Mouse (Mus musculus) hindbrain, embryonic 12.5 days (tissue): ENCODE measurements around the gene Fam120a. TPM values are rescaled to one million over a fixed set of nuclear protein-coding genes. Genes with fewer than 3 reads are reported as not detected.
A peak's percentile ranks its signal among the peaks of the same experiment; 100 is the strongest.

ENCODE experiments used
- ATAC-seq: fragments of 200-750 bp; cut with Nextera tagmentation; 2 replicates; pipeline ENCODE4 v1.8.0; 2017; ENCODE audit warnings: moderate TSS enrichment; ENCODE audit not compliant: low FRiP score
- H3K27ac ChIP-seq: fragments of 300-500 bp; sonication (generic); 2 replicates; pipeline ENCODE4 v1.5.1; 2016; ENCODE audit warnings: mild to moderate bottlenecking
- H3K27me3 ChIP-seq: fragments of 300-500 bp; sonication (generic); 2 replicates; pipeline ENCODE4 v1.6.1; 2016; ENCODE audit warnings: mild to moderate bottlenecking
- H3K36me3 ChIP-seq: fragments of 300-500 bp; sonication (generic); 2 replicates; pipeline ENCODE4 v1.6.1; 2016; ENCODE audit warnings: mild to moderate bottlenecking
- H3K4me1 ChIP-seq: fragments of 300-500 bp; sonication (generic); 2 replicates; pipeline ENCODE4 v1.6.1; 2016
- H3K4me2 ChIP-seq: fragments of 300-500 bp; sonication (generic); replicated peaks from 2 replicates; pipeline ENCODE4 v1.6.1; 2016; ENCODE audit warnings: mild to moderate bottlenecking
- H3K4me3 ChIP-seq: fragments of 300-500 bp; sonication (generic); 2 replicates; pipeline ENCODE4 v1.5.1; 2016; ENCODE audit warnings: mild to moderate bottlenecking
- H3K9ac ChIP-seq: fragments of 300-500 bp; sonication (generic); 2 replicates; pipeline ENCODE4 v1.6.1; 2016; ENCODE audit warnings: mild to moderate bottlenecking, moderate library complexity
- H3K9me3 ChIP-seq: fragments of 300-500 bp; sonication (generic); replicated peaks from 2 replicates; pipeline ENCODE4 v1.6.1; 2016; ENCODE audit warnings: mild to moderate bottlenecking
- WGBS: fragments of 180-500 bp; shearing (Covaris S2); methylation state at CpG from one replicate; pipeline ENCODE4 v1.1.7; 2016; 5-methylcytosine and 5-hydroxymethylcytosine counted together
- polyA plus RNA-seq: library from polyadenylated mRNA; unstranded; fragments of >200 nt; fragmentation: Nextera tagmentation; extraction: Ambion mirVana; gene quantifications from 2 replicates; pipeline ENCODE4 v1.2.1, GENCODE M21; 2016

The Fam120a gene
- polyA plus RNA-seq, 1 experiment from 2014 or later: 17.0 TPM

GRCm38 (mm10) chr13:48964850-48965249 lies 3.0 kb downstream of the Fam120a start:
- Histone ChIP-seq H3K4me2 (peak overlapping the region; percentile 98), H3K9ac (peak overlapping the region; percentile 24), H3K27ac (no peak overlapping the region), H3K4me1 (peaks cover 37% of the 10 kb centered on the region), H3K9me3 (no peaks in the 10 kb centered on the region), H3K27me3 (no peaks in the 10 kb centered on the region), H3K4me3 (peak overlapping the region; percentile 90; the same call in 1 of the 2 replicates), H3K36me3 (no peaks in the 10 kb centered on the region)
- WGBS: 80% methylated on average over 4 of the region's 4 CpGs
- ATAC-seq: no peak

DNA sequence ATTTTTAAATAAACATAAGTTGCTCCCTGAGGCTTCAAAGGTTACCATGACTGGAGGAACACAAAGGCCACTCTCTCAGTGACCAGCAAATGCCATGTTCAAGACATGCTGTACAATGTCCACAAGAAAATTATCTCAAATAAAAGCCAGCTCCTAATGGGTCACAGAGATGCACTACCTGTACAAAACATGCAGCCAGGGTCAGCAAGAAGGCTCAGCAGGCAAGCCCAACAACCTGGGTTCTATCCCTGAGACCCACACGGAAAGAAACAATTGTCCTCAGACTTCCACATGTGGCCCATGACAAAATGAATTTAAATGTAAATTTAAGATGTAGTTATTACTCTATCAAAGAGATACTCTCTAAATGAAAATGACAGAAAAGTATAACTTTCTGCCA lies 4.7 kb downstream of the Fam120a start:
- Histone ChIP-seq H3K9ac (no peak overlapping the region), H3K27ac (no peak overlapping the region), H3K27me3 (no peaks in the 10 kb centered on the region), H3K36me3 (no peaks in the 10 kb centered on the region), H3K4me3 (no peak overlapping the region), H3K9me3 (no peaks in the 10 kb centered on the region), H3K4me1 (peaks cover 35% of the 10 kb centered on the region), H3K4me2 (no peak overlapping the region)
- ATAC-seq: no peak
- 78% methylated on average over 1 of the region's 1 CpGs for WGBS

GRCm38 (mm10) chr13:48962519-48962918 lies 5.3 kb downstream of the Fam120a start:
- no peak overlapping the region for H3K4me2 ChIP-seq
- no peak overlapping the region for H3K9ac ChIP-seq
- peaks cover 35% of the 10 kb centered on the region for H3K4me1 ChIP-seq
- H3K9me3 ChIP-seq: no peaks in the 10 kb centered on the region
- no peak for ATAC-seq
- H3K27ac ChIP-seq: no peak overlapping the region
- H3K27me3 ChIP-seq: no peaks in the 10 kb centered on the region
- H3K4me3 ChIP-seq: no peak overlapping the region
- 75% methylated on average over 3 of the region's 3 CpGs for WGBS
- no peaks in the 10 kb centered on the region for H3K36me3 ChIP-seq

GRCm38 (mm10) chr13:48958608-48959007 lies 9.2 kb downstream of the Fam120a start:
- H3K4me1 ChIP-seq: peaks cover 12% of the 10 kb centered on the region; the same call in 1 of the 2 replicates
- no peak overlapping the region for H3K9ac ChIP-seq
- H3K27me3 ChIP-seq: no peaks in the 10 kb centered on the region
- H3K27ac ChIP-seq: no peak overlapping the region
- no peak for ATAC-seq
- no peaks in the 10 kb centered on the region for H3K9me3 ChIP-seq
- no peak overlapping the region for H3K4me2 ChIP-seq
- 77% methylated on average over 4 of the region's 4 CpGs for WGBS
- no peak overlapping the region for H3K4me3 ChIP-seq
- H3K36me3 ChIP-seq: no peaks in the 10 kb centered on the region

DNA sequence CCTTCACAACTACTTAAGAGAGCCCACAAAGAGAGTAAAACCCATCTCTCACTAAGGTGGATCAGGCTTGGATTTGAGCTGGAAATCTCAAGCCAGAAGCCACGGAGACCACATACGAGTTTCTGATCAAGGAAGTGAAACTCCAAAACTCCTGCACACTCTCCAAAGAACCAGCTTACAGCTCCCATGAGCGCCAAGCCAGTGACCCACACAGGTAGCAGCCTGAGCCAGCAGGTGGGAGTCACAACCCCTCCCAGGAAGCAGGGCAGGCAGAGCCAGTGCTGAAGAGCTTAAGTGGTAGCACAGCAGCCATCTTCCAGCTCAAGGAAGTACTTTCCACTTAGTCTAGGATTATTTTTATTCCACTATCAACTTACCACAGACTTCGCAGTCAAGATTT lies 13.0 kb downstream of the Fam120a start:
- no peak overlapping the region for H3K4me3 ChIP-seq
- no peaks in the 10 kb centered on the region for H3K9me3 ChIP-seq
- H3K9ac ChIP-seq: no peak overlapping the region
- no peak overlapping the region for H3K27ac ChIP-seq
- no peaks in the 10 kb centered on the region for H3K36me3 ChIP-seq
- no peak for ATAC-seq
- H3K4me1 ChIP-seq: 0 out of 2 replicates have a peak, but pooled peaks cover 9% of the 10 kb centered on the region
- no peak overlapping the region for H3K4me2 ChIP-seq
- no peaks in the 10 kb centered on the region for H3K27me3 ChIP-seq
- WGBS: 93% methylated on average over 4 of the region's 4 CpGs

- no peak overlapping the region for H3K4me3 ChIP-seq
- ATAC-seq: no peak
- 68% methylated on average over 5 of the region's 5 CpGs for WGBS
Measured at GRCm38 (mm10) chr13:48950600-48951241, 17.1 kb downstream of the Fam120a start.

GRCm38 (mm10) chr13:48948951-48949350 lies 18.9 kb downstream of the Fam120a start:
- 0 out of 2 replicates have a peak, but pooled peaks cover 4% of the 10 kb centered on the region for H3K4me1 ChIP-seq
- no peak overlapping the region for H3K4me3 ChIP-seq
- H3K36me3 ChIP-seq: peaks cover 34% of the 10 kb centered on the region
- no peak overlapping the region for H3K9ac ChIP-seq
- no peak for ATAC-seq
- H3K27me3 ChIP-seq: no peaks in the 10 kb centered on the region
- 92% methylated on average over 6 of the region's 6 CpGs for WGBS
- H3K27ac ChIP-seq: no peak overlapping the region
- H3K4me2 ChIP-seq: no peak overlapping the region
- H3K9me3 ChIP-seq: no peaks in the 10 kb centered on the region

More at GRCm38 (mm10) chr13:48950600-48951241, 17.1 kb downstream of the Fam120a start:
- H3K27ac ChIP-seq: no peak overlapping the region
- peaks cover 26% of the 10 kb centered on the region for H3K36me3 ChIP-seq
- no peak overlapping the region for H3K9ac ChIP-seq
- no peaks in the 10 kb centered on the region for H3K9me3 ChIP-seq
- H3K4me1 ChIP-seq: 0 out of 2 replicates have a peak, but pooled peaks cover 4% of the 10 kb centered on the region
- no peaks in the 10 kb centered on the region for H3K27me3 ChIP-seq
- no peak overlapping the region for H3K4me2 ChIP-seq

DNA sequence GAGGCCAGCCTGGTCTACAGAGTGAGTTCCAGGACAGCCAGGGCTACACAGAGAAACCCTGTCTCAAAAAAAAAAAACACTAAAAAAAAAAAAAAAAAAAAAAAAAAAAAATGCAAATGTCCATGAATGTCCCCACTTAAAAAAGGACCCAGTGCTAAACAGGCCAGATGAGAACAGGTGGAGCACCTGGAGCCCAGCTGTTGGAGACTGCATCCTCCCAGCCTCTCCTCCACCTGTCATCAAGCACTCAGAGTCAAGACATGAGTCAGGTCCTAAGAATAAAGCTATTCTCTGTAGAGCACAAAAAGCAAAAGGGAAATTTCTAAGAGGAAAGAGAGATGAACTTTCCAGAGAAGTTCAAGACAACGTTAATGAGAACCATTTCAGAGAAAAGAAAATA lies 23.2 kb downstream of the Fam120a start:
- Histone ChIP-seq H3K36me3 (peaks cover 34% of the 10 kb centered on the region), H3K27ac (no peak overlapping the region), H3K4me1 (no peaks in the 10 kb centered on the region), H3K9ac (no peak overlapping the region), H3K4me3 (no peak overlapping the region), H3K4me2 (no peak overlapping the region), H3K9me3 (no peaks in the 10 kb centered on the region), H3K27me3 (no peaks in the 10 kb centered on the region)
- no peak for ATAC-seq
- WGBS: 74% methylated on average over 1 of the region's 1 CpGs

- Histone ChIP-seq H3K4me3 (no peak overlapping the region), H3K4me2 (no peak overlapping the region), H3K27ac (no peak overlapping the region), H3K27me3 (no peaks in the 10 kb centered on the region), H3K4me1 (no peaks in the 10 kb centered on the region), H3K9me3 (no peaks in the 10 kb centered on the region), H3K36me3 (peaks cover 19% of the 10 kb centered on the region), H3K9ac (no peak overlapping the region)
- ATAC-seq: no peak
- 87% methylated on average over 2 of the region's 2 CpGs for WGBS
Measured at GRCm38 (mm10) chr13:48942471-48942870, 25.3 kb downstream of the Fam120a start.

DNA sequence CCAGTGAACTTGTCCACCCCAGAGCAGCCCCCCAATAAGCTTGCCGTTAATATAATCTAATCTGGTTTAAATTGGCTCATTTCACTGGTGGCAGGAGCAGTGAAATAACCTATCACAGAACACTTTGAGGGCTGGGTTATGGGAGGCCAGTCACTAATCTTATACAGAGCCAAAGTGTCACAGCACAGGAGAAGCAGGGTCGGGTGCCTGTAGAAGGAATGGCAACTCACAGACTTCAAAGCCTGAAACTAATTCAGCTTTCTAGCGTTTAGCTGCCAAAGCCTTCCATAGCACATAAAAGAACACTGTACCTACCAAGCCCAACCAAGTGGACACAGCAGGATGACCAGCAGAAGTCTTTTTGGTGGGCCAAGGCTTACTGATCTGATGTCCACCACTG lies 26.0 kb downstream of the Fam120a start:
- no peak overlapping the region for H3K27ac ChIP-seq
- no peak overlapping the region for H3K4me2 ChIP-seq
- H3K4me1 ChIP-seq: no peaks in the 10 kb centered on the region
- H3K4me3 ChIP-seq: no peak overlapping the region
- no peak overlapping the region for H3K9ac ChIP-seq
- H3K36me3 ChIP-seq: peaks cover 13% of the 10 kb centered on the region
- WGBS: 83% methylated on average over 3 of the region's 3 CpGs
- H3K27me3 ChIP-seq: no peaks in the 10 kb centered on the region
- no peaks in the 10 kb centered on the region for H3K9me3 ChIP-seq
- ATAC-seq: no peak

DNA sequence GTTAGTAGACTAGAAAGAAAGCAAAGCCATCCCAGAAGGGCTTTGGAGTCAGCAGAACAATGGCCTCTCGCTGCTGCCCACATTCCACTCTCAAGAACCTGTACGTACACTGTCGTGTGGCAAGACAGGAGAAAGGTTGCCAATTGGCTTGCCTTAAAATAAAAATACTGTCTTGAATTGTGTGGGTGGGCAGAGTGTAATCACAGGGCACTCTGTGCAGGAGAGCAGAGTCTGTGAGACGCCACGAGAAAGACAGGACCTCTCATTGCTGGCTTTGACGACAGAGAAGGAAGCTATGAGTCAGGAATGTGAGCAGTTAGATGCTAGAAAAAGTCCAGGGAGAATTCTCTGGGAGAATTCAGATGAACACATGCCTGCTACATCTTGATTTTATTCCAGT lies 33.2 kb downstream of the Fam120a start:
- no peak for ATAC-seq
- H3K9me3 ChIP-seq: no peaks in the 10 kb centered on the region
- peaks cover 42% of the 10 kb centered on the region for H3K36me3 ChIP-seq
- no peak overlapping the region for H3K4me2 ChIP-seq
- no peaks in the 10 kb centered on the region for H3K4me1 ChIP-seq
- H3K27ac ChIP-seq: no peak overlapping the region
- no peak overlapping the region for H3K9ac ChIP-seq
- H3K4me3 ChIP-seq: no peak overlapping the region
- 73% methylated on average over 6 of the region's 6 CpGs for WGBS
- no peaks in the 10 kb centered on the region for H3K27me3 ChIP-seq

GRCm38 (mm10) chr13:48932692-48933091 lies 35.1 kb downstream of the Fam120a start:
- no peaks in the 10 kb centered on the region for H3K4me1 ChIP-seq
- H3K27ac ChIP-seq: no peak overlapping the region
- H3K36me3 ChIP-seq: peaks cover 47% of the 10 kb centered on the region
- no peak for ATAC-seq
- H3K9ac ChIP-seq: no peak overlapping the region
- 90% methylated on average over 3 of the region's 3 CpGs for WGBS
- no peaks in the 10 kb centered on the region for H3K9me3 ChIP-seq
- H3K4me3 ChIP-seq: no peak overlapping the region
- no peaks in the 10 kb centered on the region for H3K27me3 ChIP-seq
- H3K4me2 ChIP-seq: no peak overlapping the region

DNA sequence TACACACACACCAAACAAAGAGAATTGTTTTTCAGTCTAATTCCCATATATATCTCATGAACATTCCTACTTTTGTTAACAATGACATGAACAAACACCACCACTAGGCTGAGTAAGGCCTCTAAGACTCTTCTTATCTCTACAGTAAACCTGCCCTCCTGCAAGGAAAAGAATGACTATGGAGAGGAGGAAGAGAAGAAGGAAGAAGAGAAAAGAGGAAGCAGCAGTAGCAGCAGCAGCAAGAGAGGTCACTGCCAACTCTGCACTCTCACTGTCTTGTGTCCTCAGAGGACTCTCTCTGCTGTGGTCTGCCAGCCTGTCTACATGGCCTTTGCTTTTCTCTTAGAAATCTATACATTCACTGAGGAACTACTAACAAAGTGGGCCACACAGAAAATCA lies 36.1 kb downstream of the Fam120a start:
- no peaks in the 10 kb centered on the region for H3K27me3 ChIP-seq
- H3K27ac ChIP-seq: no peak overlapping the region
- H3K4me3 ChIP-seq: no peak overlapping the region
- H3K4me2 ChIP-seq: no peak overlapping the region
- H3K4me1 ChIP-seq: no peaks in the 10 kb centered on the region
- H3K9ac ChIP-seq: no peak overlapping the region
- H3K36me3 ChIP-seq: peaks cover 53% of the 10 kb centered on the region
- no peak for ATAC-seq
- H3K9me3 ChIP-seq: no peaks in the 10 kb centered on the region
